Mouse (Mus musculus) cerebellum, adult 2 months (tissue): ENCODE results near the gene 6030468B19Rik.

Experiments
- CTCF ChIP-seq: fragments of 200-500 bp; IDR thresholded peaks from 2 replicates; pipeline ENCODE4 v1.5.1; 2011; ENCODE audit warnings: low read depth, mild to moderate bottlenecking, control low read depth, low read length, moderate library complexity, borderline replicate concordance; ENCODE audit not compliant: insufficient read depth
- POLR2A ChIP-seq: fragments of 200-500 bp; IDR thresholded peaks from 2 replicates; pipeline ENCODE4 v1.6.1; 2011; ENCODE audit warnings: low read length, control low read depth, borderline replicate concordance; ENCODE audit not compliant: insufficient read depth

GRCm38 (mm10) chr11:117769683-117770047 is 27.8 kb upstream of the 6030468B19Rik start:
- TF ChIP-seq CTCF = no peak
- TF ChIP-seq POLR2A = no peak
